Mouse (Mus musculus): ENCODE data around the gene Nrarp. TPM values are rescaled to one million over a fixed set of nuclear protein-coding genes. Genes with fewer than 3 reads are reported as not detected.

Gene Nrarp
- polyA plus RNA-seq, 1 experiment from 2014 or later = 1.3 TPM

DNA sequence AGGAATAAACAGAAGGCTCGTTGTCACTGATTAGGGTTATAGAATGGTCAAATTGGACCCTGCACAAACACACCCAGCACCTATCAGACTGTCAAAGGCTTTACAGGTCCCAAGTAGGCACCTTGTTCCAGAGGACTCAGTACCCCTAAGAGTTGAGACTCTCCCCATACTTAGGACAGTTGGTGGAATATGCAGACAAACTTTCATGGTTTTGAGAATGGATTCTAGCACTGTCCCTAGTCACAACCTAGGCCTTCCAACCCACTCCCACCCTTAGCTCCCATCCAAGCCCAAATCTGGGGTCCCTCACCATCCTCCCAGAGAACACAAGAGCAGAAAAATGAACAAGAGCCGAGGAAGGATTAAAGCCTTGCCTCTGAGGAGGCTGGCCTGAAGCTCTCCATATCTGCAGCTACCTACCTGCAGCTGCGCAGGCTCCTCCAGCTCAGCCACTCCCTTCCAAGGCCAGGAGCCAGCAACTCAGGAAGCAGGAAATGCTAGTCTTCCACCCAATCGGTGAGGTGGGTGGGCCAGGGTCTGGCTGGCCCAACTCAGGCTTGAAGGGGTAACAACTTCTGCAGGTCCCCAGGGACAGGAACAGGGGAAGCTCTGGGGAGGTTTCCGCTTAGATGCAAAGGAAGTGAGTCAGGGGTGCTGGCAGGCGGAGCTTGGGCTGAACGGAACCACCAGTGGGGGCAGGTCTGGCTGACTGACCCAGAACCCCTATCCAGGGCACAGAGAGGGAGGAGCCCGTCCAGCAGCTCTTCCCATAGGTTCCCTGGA lies 15.8 kb downstream of the Nrarp start, which contains the start of gene Tor4a:
Tor4a (minus strand) TSS at position 715 of the 783 bp plus-strand sequence.
- ATAC-seq (peak; percentile 66), DNase-seq (peak; percentile 77)
- Histone ChIP-seq H3K9me3 (ENCODE audit: low read length) (no peaks in the 10 kb centered on the region), H3K4me1 (ENCODE audit: insufficient read depth) (peaks cover 36% of the 10 kb centered on the region), H3K36me3 (replicated peaks; ENCODE audit: insufficient read depth, low read length) (peaks cover 27% of the 10 kb centered on the region), H3K27me3 (ENCODE audit: insufficient read depth, low read length) (no peaks in the 10 kb centered on the region), H3K4me3 (ENCODE audit: low read depth, low read length) (peak within 1 kb of the TSS; percentile 50), H3K27ac (ENCODE audit: low read depth) (peak within 1 kb of the TSS; percentile 93), H3K9ac (replicated peaks) (peak within 1 kb of the TSS; percentile 52), H3K4me2 (ENCODE audit: low read depth, low read length) (peak within 1 kb of the TSS; percentile 83)
- TF ChIP-seq CTCF (IDR thresholded peaks at IDR 0.05; ENCODE audit: low read depth) (peak; percentile 21; the same call in 1 of the 2 replicates), EP300 (IDR thresholded peaks at IDR 0.05; ENCODE audit: low read depth) (no peak)
- 7% methylated on average over 8 of the region's 8 CpGs for WGBS (ENCODE audit: insufficient replicate concordance)

DNA sequence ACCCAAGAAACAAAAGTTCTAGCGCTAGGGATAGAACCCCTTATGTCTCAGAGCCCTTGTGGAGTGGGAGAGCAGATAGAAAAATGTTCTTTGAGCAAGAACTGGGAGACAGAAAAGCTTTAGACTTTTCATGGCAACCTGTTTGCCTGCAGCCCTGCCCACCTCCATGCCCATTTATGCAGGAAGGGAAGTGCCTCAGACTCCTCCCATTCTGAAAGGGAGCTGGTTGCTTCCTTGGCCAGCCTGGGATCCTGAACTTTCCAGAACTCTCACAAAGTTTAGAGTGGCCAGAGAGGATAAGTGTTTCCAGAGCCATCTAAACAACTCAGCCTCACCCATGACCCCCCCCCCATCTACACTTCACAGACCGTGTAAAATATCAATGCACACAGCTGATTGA lies 16.6 kb downstream of the Nrarp start:
- DNase-seq = no peak
- Histone ChIP-seq H3K27ac (ENCODE audit: low read depth) (peak overlapping the region; percentile 93), H3K36me3 (replicated peaks; ENCODE audit: insufficient read depth, low read length) (peaks cover 28% of the 10 kb centered on the region), H3K27me3 (ENCODE audit: insufficient read depth, low read length) (no peaks in the 10 kb centered on the region), H3K4me2 (ENCODE audit: low read depth, low read length) (peak overlapping the region; percentile 83), H3K4me1 (ENCODE audit: insufficient read depth) (peaks cover 36% of the 10 kb centered on the region), H3K9me3 (ENCODE audit: low read length) (no peaks in the 10 kb centered on the region), H3K9ac (replicated peaks) (peak overlapping the region; percentile 52), H3K4me3 (ENCODE audit: low read depth, low read length) (0 out of 2 replicates have a peak overlapping the region, but pooled peaks have one; percentile 50)
- WGBS (ENCODE audit: insufficient replicate concordance) = 21% methylated on average over 2 of the region's 2 CpGs
- TF ChIP-seq CTCF (IDR thresholded peaks at IDR 0.05; ENCODE audit: low read depth) (no peak), EP300 (IDR thresholded peaks at IDR 0.05; ENCODE audit: low read depth) (no peak)
- ATAC-seq = no peak

DNA sequence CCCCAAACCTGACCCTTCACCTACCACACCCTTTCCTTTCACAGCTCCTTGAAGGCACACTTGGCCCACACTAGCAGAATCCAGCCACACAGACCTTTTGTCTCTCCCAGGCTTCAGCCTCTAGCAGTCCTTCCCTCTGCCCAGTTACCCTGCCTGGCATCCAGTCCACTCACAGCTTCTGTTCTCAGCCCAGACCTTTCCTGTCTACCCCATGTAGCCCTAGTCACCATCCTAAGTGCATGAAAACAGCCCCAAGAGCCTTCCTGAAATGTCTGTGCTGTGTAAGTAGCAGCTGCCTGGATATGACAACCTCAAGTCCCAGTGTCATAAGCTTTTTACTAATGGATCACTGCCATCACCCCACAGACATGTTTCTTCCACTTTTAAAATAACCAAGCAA lies 17.4 kb downstream of the Nrarp start:
- Histone ChIP-seq H3K27me3 (ENCODE audit: insufficient read depth, low read length) (no peaks in the 10 kb centered on the region), H3K36me3 (replicated peaks; ENCODE audit: insufficient read depth, low read length) (peaks cover 34% of the 10 kb centered on the region), H3K27ac (ENCODE audit: low read depth) (no peak overlapping the region; the same call in 1 of the 2 replicates), H3K4me3 (ENCODE audit: low read depth, low read length) (no peak overlapping the region), H3K9me3 (ENCODE audit: low read length) (no peaks in the 10 kb centered on the region), H3K9ac (replicated peaks) (no peak overlapping the region), H3K4me1 (ENCODE audit: insufficient read depth) (peaks cover 36% of the 10 kb centered on the region), H3K4me2 (ENCODE audit: low read depth, low read length) (no peak overlapping the region)
- no peak for TF ChIP-seq CTCF (IDR thresholded peaks at IDR 0.05; ENCODE audit: low read depth)
- no peak for TF ChIP-seq EP300 (IDR thresholded peaks at IDR 0.05; ENCODE audit: low read depth)
- ATAC-seq = no peak
- DNase-seq = no peak

DNA sequence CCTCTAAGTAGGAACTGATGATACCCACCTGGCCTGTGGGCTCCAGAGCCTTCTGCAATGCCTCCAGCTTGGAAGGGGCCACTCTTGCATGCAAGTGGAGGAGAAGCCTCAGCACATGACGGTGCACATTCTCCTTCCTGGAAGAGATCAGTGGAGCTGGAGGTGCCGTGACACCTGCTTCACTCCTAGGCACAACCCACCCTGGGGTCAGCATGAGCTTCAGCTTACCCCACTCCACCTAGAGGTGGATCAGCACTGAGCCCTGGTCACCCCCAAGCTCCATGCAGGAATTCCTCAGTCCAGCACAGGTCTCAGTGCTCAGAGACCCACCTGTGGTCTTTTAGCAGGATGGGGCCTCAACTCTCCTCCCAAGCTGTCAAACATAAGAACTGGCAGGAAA lies 20.1 kb downstream of the Nrarp start:
- H3K9me3 ChIP-seq (ENCODE audit: low read length) = no peaks in the 10 kb centered on the region
- DNase-seq (no peak), ATAC-seq (no peak)
- TF ChIP-seq CTCF (IDR thresholded peaks at IDR 0.05; ENCODE audit: low read depth) = no peak
- TF ChIP-seq EP300 (IDR thresholded peaks at IDR 0.05; ENCODE audit: low read depth) = no peak
- H3K4me3 ChIP-seq (ENCODE audit: low read depth, low read length) = no peak overlapping the region
- 83% methylated on average over 2 of the region's 2 CpGs for whole genome bisulfite sequencing (ENCODE audit: insufficient replicate concordance)
- H3K9ac ChIP-seq (replicated peaks) = no peak overlapping the region
- H3K36me3 ChIP-seq (replicated peaks; ENCODE audit: insufficient read depth, low read length) = peaks cover 54% of the 10 kb centered on the region
- H3K4me2 ChIP-seq (ENCODE audit: low read depth, low read length) = no peak overlapping the region
- peaks cover 14% of the 10 kb centered on the region for H3K4me1 ChIP-seq (ENCODE audit: insufficient read depth)
- no peak overlapping the region for H3K27ac ChIP-seq (ENCODE audit: low read depth)
- H3K27me3 ChIP-seq (ENCODE audit: insufficient read depth, low read length) = no peaks in the 10 kb centered on the region

DNA sequence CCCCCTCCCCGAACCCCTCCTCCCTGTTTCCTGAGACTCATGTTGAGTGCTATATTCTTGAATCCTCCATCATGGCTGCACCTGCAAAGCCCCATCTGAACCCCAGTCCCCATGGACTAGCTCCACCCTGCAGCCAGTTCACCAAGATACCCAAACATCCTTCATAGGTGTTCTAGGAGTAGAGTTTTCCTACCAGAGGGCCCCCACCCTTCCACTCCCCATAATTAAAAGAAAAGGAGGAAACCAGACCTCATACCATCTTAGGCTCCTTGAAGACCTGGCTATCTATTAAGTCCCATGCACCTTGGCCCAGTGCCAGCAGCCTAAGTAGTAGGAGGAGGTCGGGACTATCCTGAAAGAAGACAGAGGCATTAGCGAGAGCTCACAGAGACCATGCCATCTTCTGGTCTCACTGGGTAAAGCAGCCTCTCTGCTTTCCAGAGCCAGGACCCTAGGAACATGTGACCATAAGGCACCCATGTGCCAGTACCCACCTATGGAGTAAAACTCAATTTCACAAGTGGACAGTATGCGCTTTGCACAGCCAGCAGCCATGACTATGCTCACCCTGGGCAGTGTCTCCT lies 23.2 kb downstream of the Nrarp start:
- H3K4me2 ChIP-seq (ENCODE audit: low read depth, low read length) = no peak overlapping the region
- no peak overlapping the region for H3K27ac ChIP-seq (ENCODE audit: low read depth)
- H3K36me3 ChIP-seq (replicated peaks; ENCODE audit: insufficient read depth, low read length) = peaks cover 75% of the 10 kb centered on the region
- no peak overlapping the region for H3K9ac ChIP-seq (replicated peaks)
- peak; percentile 54 for ATAC-seq
- H3K4me1 ChIP-seq (ENCODE audit: insufficient read depth) = no peaks in the 10 kb centered on the region
- no peaks in the 10 kb centered on the region for H3K27me3 ChIP-seq (ENCODE audit: insufficient read depth, low read length)
- H3K4me3 ChIP-seq (ENCODE audit: low read depth, low read length) = no peak overlapping the region
- DNase-seq = peak; percentile 53
- H3K9me3 ChIP-seq (ENCODE audit: low read length) = no peaks in the 10 kb centered on the region
- peak; percentile 49 for TF ChIP-seq CTCF (IDR thresholded peaks at IDR 0.05; ENCODE audit: low read depth)
- TF ChIP-seq EP300 (IDR thresholded peaks at IDR 0.05; ENCODE audit: low read depth) = no peak
- 57% methylated on average over 4 of the region's 4 CpGs for WGBS (ENCODE audit: insufficient replicate concordance)

DNA sequence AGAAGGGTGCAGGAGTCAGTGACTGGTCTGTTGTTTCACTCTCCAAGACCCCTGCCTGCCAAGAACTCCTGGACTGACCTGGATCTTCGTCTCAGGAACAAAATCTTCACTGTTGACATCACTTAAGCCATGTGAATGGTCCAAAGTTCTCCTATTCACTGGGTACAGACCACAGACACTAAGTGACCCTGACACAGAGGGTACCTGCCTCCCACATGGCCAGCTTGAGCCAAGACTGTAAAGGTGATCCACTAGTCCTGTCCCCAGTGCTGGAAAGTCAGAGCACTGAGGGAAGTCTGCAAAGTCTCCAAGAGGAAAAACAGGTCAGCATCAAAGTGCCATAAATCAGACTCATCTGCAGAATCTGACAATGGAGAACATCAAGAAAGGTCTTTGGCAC lies 27.0 kb downstream of the Nrarp start:
- Histone ChIP-seq H3K36me3 (replicated peaks; ENCODE audit: insufficient read depth, low read length) (peaks cover 52% of the 10 kb centered on the region), H3K9ac (replicated peaks) (no peak overlapping the region), H3K27me3 (ENCODE audit: insufficient read depth, low read length) (no peaks in the 10 kb centered on the region)

More for the DNA sequence above, 27.0 kb downstream of the Nrarp start:
- 76% methylated on average over 1 of the region's 1 CpGs for WGBS (ENCODE audit: insufficient replicate concordance)
- Histone ChIP-seq H3K4me1 (ENCODE audit: insufficient read depth) (peaks cover 16% of the 10 kb centered on the region), H3K4me3 (ENCODE audit: low read depth, low read length) (no peak overlapping the region), H3K9me3 (ENCODE audit: low read length) (no peaks in the 10 kb centered on the region), H3K4me2 (ENCODE audit: low read depth, low read length) (no peak overlapping the region), H3K27ac (ENCODE audit: low read depth) (no peak overlapping the region)
- TF ChIP-seq CTCF (IDR thresholded peaks at IDR 0.05; ENCODE audit: low read depth) = no peak
- TF ChIP-seq EP300 (IDR thresholded peaks at IDR 0.05; ENCODE audit: low read depth) = no peak
- DNase-seq (no peak), ATAC-seq (no peak)
